Mouse (Mus musculus): Measurements from ENCODE around the gene Sptb.
A peak's percentile ranks its signal among the peaks of the same experiment; 100 is the strongest.

The Sptb gene

GRCm38 (mm10) chr12:76710351-76711100, at the start of gene Sptb:
TSS of gene Sptb (minus strand) at chr12:76710547.
- no peak for DNase-seq (ENCODE audit: extremely low read depth, low read depth)

GRCm38 (mm10) chr12:76752652-76753318, 42.4 kb upstream of the Sptb start:
- peak; percentile 59 for DNase-seq (ENCODE audit: extremely low read depth, low read depth)

GRCm38 (mm10) chr12:76750866-76751459, 40.6 kb upstream of the Sptb start:
- DNase-seq (ENCODE audit: extremely low read depth, low read depth), result no peak

- DNase-seq (ENCODE audit: extremely low read depth, low read depth), result no peak
These were observed 17.6 kb upstream of the Sptb start for GRCm38 (mm10) chr12:76727955-76728354.

GRCm38 (mm10) chr12:76722026-76722425, 11.7 kb upstream of the Sptb start:
- DNase-seq (ENCODE audit: extremely low read depth, low read depth), result no peak

GRCm38 (mm10) chr12:76720572-76720971, 10.2 kb upstream of the Sptb start:
- DNase-seq (ENCODE audit: extremely low read depth, low read depth), result no peak

GRCm38 (mm10) chr12:76718384-76718783, 8.0 kb upstream of the Sptb start:
- DNase-seq (ENCODE audit: extremely low read depth, low read depth), result no peak

GRCm38 (mm10) chr12:76709795-76710350, 474 bp downstream of the Sptb start:
- peak; percentile 77 for DNase-seq (ENCODE audit: extremely low read depth, low read depth)

GRCm38 (mm10) chr12:76708956-76709794, 1.2 kb downstream of the Sptb start:
- DNase-seq (ENCODE audit: extremely low read depth, low read depth), result no peak

GRCm38 (mm10) chr12:76708181-76708580, 2.2 kb downstream of the Sptb start:
- DNase-seq (ENCODE audit: extremely low read depth, low read depth), result no peak

GRCm38 (mm10) chr12:76696380-76696935, 13.9 kb downstream of the Sptb start:
- no peak for DNase-seq (ENCODE audit: extremely low read depth, low read depth)

GRCm38 (mm10) chr12:76695773-76696172, 14.6 kb downstream of the Sptb start:
- DNase-seq (ENCODE audit: extremely low read depth, low read depth), result no peak

- no peak for DNase-seq (ENCODE audit: extremely low read depth, low read depth)
These were observed 15.4 kb downstream of the Sptb start for GRCm38 (mm10) chr12:76694801-76695505.

GRCm38 (mm10) chr12:76687498-76688200, 22.7 kb downstream of the Sptb start:
- DNase-seq (ENCODE audit: extremely low read depth, low read depth), result no peak

GRCm38 (mm10) chr12:76685647-76686046, 24.7 kb downstream of the Sptb start:
- no peak for DNase-seq (ENCODE audit: extremely low read depth, low read depth)

GRCm38 (mm10) chr12:76684493-76684892, 25.9 kb downstream of the Sptb start:
- DNase-seq (ENCODE audit: extremely low read depth, low read depth), result no peak

GRCm38 (mm10) chr12:76681937-76682336, 28.4 kb downstream of the Sptb start:
- no peak for DNase-seq (ENCODE audit: extremely low read depth, low read depth)

- no peak for DNase-seq (ENCODE audit: extremely low read depth, low read depth)
These were observed 33.3 kb downstream of the Sptb start for GRCm38 (mm10) chr12:76677068-76677467.

- DNase-seq (ENCODE audit: extremely low read depth, low read depth), result no peak
These were observed 33.9 kb downstream of the Sptb start for GRCm38 (mm10) chr12:76676477-76676876.

- DNase-seq (ENCODE audit: extremely low read depth, low read depth), result no peak
These were observed 35.0 kb downstream of the Sptb start for GRCm38 (mm10) chr12:76675364-76675763.
